Mouse (Mus musculus): ENCODE measurements at regions not wholly inside any gene's neighbourhood (a gene's known extent, or its start where the extent isn't known, plus 50 kb on each side); places are given as distances from the start of the nearest gene placed in this dataset.

GRCm38 (mm10) chr1:75934761-75935160 is 388.7 kb downstream of the Slc4a3 start:
- no peak for TF ChIP-seq CTCF (IDR thresholded peaks at IDR 0.05; ENCODE audit: low read depth)
- no peak for TF ChIP-seq EP300 (IDR thresholded peaks at IDR 0.05; ENCODE audit: low read depth)

Data from heart, postnatal 0 days (tissue).